Mouse (Mus musculus) limb, embryonic 13.5 days (tissue): ENCODE results near the gene Dennd1a. TPM values are rescaled to one million over a fixed set of nuclear protein-coding genes. Genes with fewer than 3 reads are reported as not detected.

Source experiments
- ATAC-seq: fragments of 200-750 bp; cut with Nextera tagmentation; 2 replicates; pipeline ENCODE4 v1.8.0; 2017; ENCODE audit warnings: low read depth, moderate number of reproducible peaks, moderate TSS enrichment; ENCODE audit not compliant: low FRiP score
- H3K27ac ChIP-seq: fragments of 300-500 bp; sonication (generic); 2 replicates; pipeline ENCODE4 v1.5.1; 2015; ENCODE audit warnings: inconsistent platforms, mild to moderate bottlenecking, moderate library complexity
- H3K27me3 ChIP-seq: fragments of 300-500 bp; sonication (generic); 2 replicates; pipeline ENCODE4 v1.6.1; 2015; ENCODE audit warnings: mild to moderate bottlenecking, inconsistent platforms
- H3K36me3 ChIP-seq: fragments of 300-500 bp; sonication (generic); 2 replicates; pipeline ENCODE4 v1.6.1; 2015; ENCODE audit warnings: inconsistent platforms, mild to moderate bottlenecking, moderate library complexity
- H3K4me1 ChIP-seq: fragments of 300-500 bp; sonication (generic); 2 replicates; pipeline ENCODE4 v1.6.1; 2015; ENCODE audit warnings: inconsistent platforms
- H3K4me2 ChIP-seq: fragments of 300-500 bp; sonication (generic); replicated peaks from 2 replicates; pipeline ENCODE4 v1.6.1; 2015; ENCODE audit warnings: inconsistent platforms, mild to moderate bottlenecking, moderate library complexity
- H3K4me3 ChIP-seq: fragments of 300-500 bp; sonication (generic); 2 replicates; pipeline ENCODE4 v1.5.1; 2015; ENCODE audit warnings: moderate library complexity, mild to moderate bottlenecking, inconsistent platforms
- H3K9ac ChIP-seq: fragments of 300-500 bp; sonication (generic); 2 replicates; pipeline ENCODE4 v1.6.1; 2015; ENCODE audit warnings: mild to moderate bottlenecking, inconsistent platforms
- H3K9me3 ChIP-seq: fragments of 300-500 bp; sonication (generic); 2 replicates; pipeline ENCODE4 v1.6.1; 2016; ENCODE audit warnings: inconsistent platforms
- WGBS: fragments of 180-500 bp; shearing (Covaris S2); methylation state at CpG from one replicate; pipeline ENCODE4 v1.1.7; 2015; 5-methylcytosine and 5-hydroxymethylcytosine counted together
- polyA plus RNA-seq: library from polyadenylated mRNA; unstranded; fragments of >200 nt; fragmentation: Nextera tagmentation; extraction: Ambion mirVana; gene quantifications from 2 replicates; pipeline ENCODE4 v1.2.1, GENCODE M21; 2015

The Dennd1a gene
- polyA plus RNA-seq, 1 experiment from 2014 or later: 15.8 TPM

DNA sequence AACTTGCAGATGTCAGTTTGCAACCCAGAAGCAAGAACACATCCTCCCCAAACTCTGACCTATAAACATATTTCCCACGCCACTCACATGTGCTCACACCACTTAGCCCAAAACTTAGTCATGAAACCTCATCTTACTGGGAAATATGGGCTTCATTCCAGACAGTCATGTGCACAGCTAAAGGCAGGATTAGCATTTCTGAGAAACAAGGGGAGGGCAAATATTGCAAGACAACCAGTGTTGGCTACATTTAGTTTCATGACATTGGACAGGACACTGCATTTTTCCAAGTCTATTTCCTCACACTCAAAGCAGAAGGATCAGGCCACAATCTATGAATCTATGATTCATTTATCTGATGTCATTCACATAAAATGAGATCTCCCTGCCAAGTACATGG, 4.3 kb upstream of the Dennd1a start:
- Histone ChIP-seq H3K9me3 (no peaks in the 10 kb centered on the region), H3K27me3 (no peaks in the 10 kb centered on the region), H3K4me3 (no peak overlapping the region), H3K27ac (no peak overlapping the region), H3K36me3 (no peaks in the 10 kb centered on the region), H3K4me1 (no peaks in the 10 kb centered on the region), H3K9ac (no peak overlapping the region), H3K4me2 (no peak overlapping the region)
- no peak for ATAC-seq
- 81% methylated on average over 1 of the region's 1 CpGs for WGBS

DNA sequence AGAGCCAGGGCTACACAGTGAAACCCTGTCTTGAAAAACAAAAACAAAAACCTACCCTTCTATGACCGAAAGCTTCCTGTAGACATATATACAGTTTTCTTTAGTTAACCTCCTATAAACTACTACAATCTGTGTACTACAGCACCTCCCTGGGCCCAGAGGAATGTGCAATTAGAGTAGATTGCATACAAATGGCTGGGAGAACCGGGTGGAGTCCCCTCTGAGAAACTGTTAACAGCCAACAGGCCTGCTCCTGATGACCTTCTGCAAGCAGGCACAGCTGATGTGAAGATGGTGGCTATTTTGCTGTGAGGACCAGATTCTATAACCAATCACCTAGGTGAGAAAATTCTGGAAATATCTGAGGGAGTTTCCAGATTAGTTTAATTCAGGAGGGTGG, 1.0 kb upstream of the Dennd1a start:
- 33% methylated on average over 2 of the region's 2 CpGs for WGBS
- Histone ChIP-seq H3K9me3 (no peaks in the 10 kb centered on the region), H3K4me2 (peak overlapping the region; percentile 73; the same call in 1 of the 2 replicates), H3K4me3 (no peak overlapping the region), H3K27ac (no peak overlapping the region), H3K4me1 (peaks cover 11% of the 10 kb centered on the region), H3K36me3 (no peaks in the 10 kb centered on the region), H3K9ac (no peak overlapping the region), H3K27me3 (no peaks in the 10 kb centered on the region)
- no peak for ATAC-seq

DNA sequence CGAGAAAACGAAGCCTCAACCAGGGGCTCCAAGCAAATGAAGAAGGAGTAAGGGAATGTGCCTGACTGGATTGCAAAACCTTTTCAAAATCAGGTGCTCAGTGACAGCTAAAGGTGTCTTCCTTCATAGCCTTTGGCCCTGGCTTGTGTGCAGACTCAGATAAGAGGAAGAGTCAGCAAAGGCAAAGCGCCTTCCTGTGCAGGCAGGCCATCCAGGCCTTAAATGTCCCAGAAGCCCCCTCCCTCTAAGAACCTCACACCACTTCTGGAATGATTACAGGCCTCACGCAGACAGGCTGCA, 807 bp downstream of the Dennd1a start:
- peaks cover 13% of the 10 kb centered on the region for H3K4me1 ChIP-seq
- H3K4me3 ChIP-seq: peak overlapping the region; percentile 72
- H3K27me3 ChIP-seq: no peaks in the 10 kb centered on the region
- ATAC-seq: no peak
- H3K27ac ChIP-seq: peak overlapping the region; percentile 78; the same call in 1 of the 2 replicates
- 3% methylated on average over 4 of the region's 4 CpGs for WGBS
- H3K36me3 ChIP-seq: no peaks in the 10 kb centered on the region
- peak overlapping the region; percentile 73 for H3K4me2 ChIP-seq
- H3K9ac ChIP-seq: peak overlapping the region; percentile 86
- no peaks in the 10 kb centered on the region for H3K9me3 ChIP-seq

DNA sequence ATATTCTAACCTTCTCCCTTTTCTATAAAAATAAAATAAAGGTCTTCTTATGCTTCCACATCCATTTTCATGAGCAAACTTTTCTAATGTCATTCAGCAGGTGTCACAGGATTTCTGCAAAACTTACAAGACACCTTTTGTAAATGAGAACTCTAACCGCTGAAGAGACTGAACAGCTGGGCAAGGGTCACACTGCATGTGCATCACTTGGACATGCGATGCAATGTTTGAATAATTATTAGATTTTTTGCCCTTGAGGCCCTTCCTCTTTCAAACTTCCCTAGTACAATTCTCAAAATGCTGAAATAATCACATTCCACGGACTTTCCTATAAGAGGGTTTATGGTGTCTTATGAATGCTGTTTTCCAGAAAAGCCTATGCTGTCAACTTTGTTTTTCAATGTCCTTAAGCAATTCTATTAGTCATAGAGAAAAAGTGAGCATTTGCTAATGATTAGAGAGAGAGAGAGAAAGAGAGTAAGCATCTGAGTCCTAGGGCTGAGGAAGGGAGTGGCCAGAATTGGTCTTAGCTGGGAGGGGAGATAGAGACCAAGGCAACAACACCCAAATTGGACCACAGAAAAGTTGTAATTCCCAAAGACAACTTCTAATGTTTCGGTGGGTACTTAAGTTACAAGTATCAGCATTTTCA, 1.3 kb downstream of the Dennd1a start:
- no peak for ATAC-seq
- peaks cover 13% of the 10 kb centered on the region for H3K4me1 ChIP-seq
- no peaks in the 10 kb centered on the region for H3K27me3 ChIP-seq
- H3K36me3 ChIP-seq: no peaks in the 10 kb centered on the region
- peak overlapping the region; percentile 72 for H3K4me3 ChIP-seq
- peak overlapping the region; percentile 78; the same call in 1 of the 2 replicates for H3K27ac ChIP-seq
- 53% methylated on average over 4 of the region's 4 CpGs for WGBS
- peak overlapping the region; percentile 73 for H3K4me2 ChIP-seq
- peak overlapping the region; percentile 86 for H3K9ac ChIP-seq
- no peaks in the 10 kb centered on the region for H3K9me3 ChIP-seq

DNA sequence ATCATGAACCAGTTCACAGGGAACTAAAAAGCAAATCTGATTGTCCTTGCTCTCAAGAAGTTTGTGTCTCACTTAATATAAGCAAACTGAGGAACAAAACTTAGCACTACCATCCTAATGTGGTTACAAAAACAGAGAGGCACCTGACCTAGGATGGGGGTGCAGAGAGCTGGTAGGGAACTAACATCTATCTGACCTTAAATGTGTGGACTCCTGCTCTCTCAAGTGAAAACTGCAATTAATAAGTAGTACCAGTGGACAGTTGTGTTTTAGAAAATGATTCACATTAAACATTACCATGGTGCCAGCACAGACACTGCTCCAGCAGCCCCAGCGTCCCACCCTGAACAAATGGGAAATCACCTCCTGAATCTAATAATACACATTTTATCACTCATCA, 3.2 kb downstream of the Dennd1a start:
- no peak overlapping the region for H3K27ac ChIP-seq
- H3K9ac ChIP-seq: no peak overlapping the region
- no peak for ATAC-seq
- 60% methylated on average over 1 of the region's 1 CpGs for WGBS
- no peaks in the 10 kb centered on the region for H3K36me3 ChIP-seq
- H3K27me3 ChIP-seq: no peaks in the 10 kb centered on the region
- no peaks in the 10 kb centered on the region for H3K9me3 ChIP-seq
- no peak overlapping the region for H3K4me2 ChIP-seq
- H3K4me3 ChIP-seq: no peak overlapping the region
- H3K4me1 ChIP-seq: peaks cover 13% of the 10 kb centered on the region

DNA sequence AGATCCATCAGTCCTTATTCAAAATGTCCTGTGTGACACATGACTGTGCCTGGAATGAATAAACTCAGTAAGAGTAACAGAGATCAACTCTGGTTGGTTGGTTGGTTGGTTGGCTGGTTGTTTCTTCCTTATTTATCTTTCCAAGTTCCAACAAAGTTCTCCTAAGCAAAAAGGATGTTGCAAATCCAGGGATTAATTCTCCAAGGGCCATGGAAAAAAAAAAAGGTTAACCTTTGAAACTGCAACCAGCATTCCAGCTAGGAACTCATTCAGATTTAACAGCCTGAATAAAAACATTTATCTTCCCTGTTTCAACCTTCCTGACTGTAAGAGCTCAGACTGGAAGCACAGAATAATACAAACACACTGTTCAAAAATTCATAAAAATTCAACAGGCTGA, 6.8 kb downstream of the Dennd1a start:
- H3K4me2 ChIP-seq: no peak overlapping the region
- no peaks in the 10 kb centered on the region for H3K9me3 ChIP-seq
- 0 out of 2 replicates have a peak, but pooled peaks cover 7% of the 10 kb centered on the region for H3K4me1 ChIP-seq
- no peak overlapping the region for H3K4me3 ChIP-seq
- no peaks in the 10 kb centered on the region for H3K27me3 ChIP-seq
- ATAC-seq: no peak
- no peak overlapping the region for H3K9ac ChIP-seq
- no peak overlapping the region for H3K27ac ChIP-seq
- H3K36me3 ChIP-seq: no peaks in the 10 kb centered on the region

DNA sequence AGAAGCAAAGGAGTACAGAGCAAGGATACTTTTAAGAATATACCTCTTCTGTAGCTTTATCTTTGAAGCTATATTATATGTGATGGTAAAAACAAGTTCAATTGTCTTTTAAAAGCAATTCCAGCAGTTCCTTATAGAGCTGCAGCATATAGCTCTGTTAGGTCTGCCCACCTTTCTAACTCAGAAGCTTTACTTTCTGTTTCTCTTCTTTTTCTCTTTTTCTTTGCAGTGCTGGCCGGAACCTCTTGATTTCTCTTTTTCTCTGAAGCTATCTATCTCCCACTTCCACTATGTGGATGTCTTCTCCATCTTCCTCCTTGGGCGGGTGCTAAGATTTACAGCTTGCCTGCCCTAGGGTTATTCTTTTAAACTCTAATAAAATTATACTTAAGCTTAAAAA, 12.2 kb downstream of the Dennd1a start:
- Histone ChIP-seq H3K27ac (no peak overlapping the region), H3K9me3 (no peaks in the 10 kb centered on the region), H3K36me3 (no peaks in the 10 kb centered on the region), H3K4me3 (no peak overlapping the region), H3K4me2 (no peak overlapping the region), H3K4me1 (0 out of 2 replicates have a peak, but pooled peaks cover 3% of the 10 kb centered on the region), H3K9ac (no peak overlapping the region), H3K27me3 (no peaks in the 10 kb centered on the region)
- 75% methylated on average over 2 of the region's 2 CpGs for WGBS
- no peak for ATAC-seq

DNA sequence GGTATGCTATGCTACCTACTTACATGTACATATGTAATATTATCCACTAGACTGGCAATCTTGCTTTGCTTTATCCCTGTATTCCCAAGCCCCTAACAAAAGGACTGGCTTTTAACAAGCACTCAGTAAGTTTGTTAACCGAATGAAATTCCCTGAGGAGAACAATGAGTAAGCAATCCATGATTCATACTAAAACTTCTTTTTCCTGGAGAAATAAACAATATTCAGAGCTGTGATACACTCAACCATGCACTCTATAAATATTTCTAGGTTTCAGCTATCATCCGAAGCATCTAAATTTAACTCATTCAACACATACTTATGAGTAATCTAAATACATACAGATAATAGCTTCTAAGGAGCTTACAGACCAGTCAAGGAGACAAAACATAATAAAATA, 23.5 kb downstream of the Dennd1a start:
- no peaks in the 10 kb centered on the region for H3K4me1 ChIP-seq
- H3K36me3 ChIP-seq: no peaks in the 10 kb centered on the region
- H3K9ac ChIP-seq: no peak overlapping the region
- no peak overlapping the region for H3K4me3 ChIP-seq
- WGBS: 65% methylated on average over 2 of the region's 2 CpGs
- no peak for ATAC-seq
- H3K9me3 ChIP-seq: no peaks in the 10 kb centered on the region
- H3K4me2 ChIP-seq: no peak overlapping the region
- H3K27ac ChIP-seq: no peak overlapping the region
- H3K27me3 ChIP-seq: no peaks in the 10 kb centered on the region

DNA sequence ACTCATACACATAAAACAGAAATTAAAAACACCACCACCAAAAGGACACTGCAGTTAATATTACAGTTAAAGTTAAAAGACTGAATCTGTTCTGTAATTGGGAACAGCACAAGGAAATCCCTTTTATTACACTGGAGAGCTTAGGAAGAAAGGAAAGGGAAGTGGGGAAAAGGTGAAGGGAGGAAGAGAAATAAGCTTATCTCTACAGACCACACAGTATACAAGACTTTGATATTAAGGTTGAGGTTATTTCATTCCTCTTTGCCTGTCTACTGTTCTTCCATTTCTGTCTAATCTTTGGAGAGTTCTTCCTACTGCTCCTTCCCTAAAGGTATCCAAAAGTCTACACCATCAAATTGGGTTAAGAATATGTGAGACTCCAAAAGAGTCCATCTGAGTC, 28.1 kb downstream of the Dennd1a start:
- no peaks in the 10 kb centered on the region for H3K36me3 ChIP-seq
- no peak overlapping the region for H3K27ac ChIP-seq
- no peaks in the 10 kb centered on the region for H3K27me3 ChIP-seq
- H3K9me3 ChIP-seq: no peaks in the 10 kb centered on the region
- H3K4me2 ChIP-seq: no peak overlapping the region
- no peaks in the 10 kb centered on the region for H3K4me1 ChIP-seq
- no peak overlapping the region for H3K4me3 ChIP-seq
- no peak overlapping the region for H3K9ac ChIP-seq
- no peak for ATAC-seq

DNA sequence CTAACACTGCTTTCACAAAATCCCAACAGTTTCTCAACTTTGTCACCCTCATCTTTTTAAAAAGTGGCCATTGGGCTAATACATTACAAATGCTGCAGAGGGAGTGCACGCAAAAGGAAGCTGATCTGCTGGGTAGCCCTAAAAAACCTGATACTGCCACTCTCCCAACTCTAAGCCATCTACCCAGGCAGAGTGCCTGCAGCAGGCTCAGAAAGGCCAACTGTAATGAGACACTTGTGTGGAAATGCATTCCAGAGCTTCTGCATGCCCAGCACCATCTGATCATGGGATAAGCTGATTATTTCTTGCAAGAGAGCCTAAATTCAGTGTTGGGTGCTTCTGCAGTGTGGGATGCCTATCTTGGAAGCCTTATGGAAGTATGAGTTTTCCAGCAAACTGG, 49.6 kb downstream of the Dennd1a start:
- Histone ChIP-seq H3K4me3 (no peak overlapping the region), H3K27me3 (no peaks in the 10 kb centered on the region), H3K4me2 (no peak overlapping the region), H3K4me1 (peaks cover 5% of the 10 kb centered on the region; the same call in 1 of the 2 replicates), H3K27ac (peak overlapping the region; percentile 6; the same call in 1 of the 2 replicates), H3K9ac (no peak overlapping the region), H3K36me3 (no peaks in the 10 kb centered on the region), H3K9me3 (no peaks in the 10 kb centered on the region)
- no peak for ATAC-seq
- WGBS: 23% methylated on average over 1 of the region's 1 CpGs

DNA sequence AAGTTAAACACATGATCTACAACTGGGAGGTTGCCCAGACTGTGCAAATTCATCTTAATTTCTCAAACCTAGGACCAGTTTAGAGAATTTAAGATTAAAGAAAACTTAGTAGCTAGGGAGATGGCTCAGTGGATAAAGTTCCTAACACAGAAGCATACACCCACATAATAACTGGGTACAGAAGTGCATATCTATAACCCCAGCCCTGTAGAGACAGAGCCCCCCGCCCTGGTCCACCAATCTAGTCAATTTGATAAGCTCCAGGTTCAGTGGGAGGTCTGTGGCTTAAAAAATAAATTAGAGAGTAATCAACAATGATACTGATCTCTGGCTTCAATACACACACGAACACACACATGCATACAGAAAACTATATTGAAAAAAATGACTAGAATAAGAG, 51.6 kb downstream of the Dennd1a start:
- peaks cover 5% of the 10 kb centered on the region; the same call in 1 of the 2 replicates for H3K4me1 ChIP-seq
- 87% methylated on average over 2 of the region's 2 CpGs for WGBS
- no peaks in the 10 kb centered on the region for H3K9me3 ChIP-seq

DNA sequence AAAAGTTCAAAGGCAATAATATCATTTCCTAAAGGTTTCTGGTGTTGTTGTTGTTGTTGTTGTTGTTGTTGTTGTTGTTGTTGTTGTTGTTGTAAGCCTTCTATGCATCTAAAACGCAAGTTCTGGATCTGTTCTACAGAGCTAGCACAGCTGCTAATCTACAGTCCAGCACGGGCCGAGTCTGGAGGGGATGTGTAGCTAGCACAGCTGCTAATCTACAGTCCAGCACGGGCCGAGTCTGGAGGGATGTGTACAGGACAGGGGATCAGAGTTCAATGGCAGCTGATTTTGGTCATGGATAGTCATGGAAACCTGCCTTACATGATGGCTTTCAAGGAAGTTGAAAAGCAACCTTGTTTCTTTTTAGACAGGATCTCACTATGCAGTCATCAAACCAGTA, 57.3 kb downstream of the Dennd1a start:
- Histone ChIP-seq H3K4me1 (peaks cover 5% of the 10 kb centered on the region; the same call in 1 of the 2 replicates), H3K27ac (no peak overlapping the region), H3K4me3 (no peak overlapping the region), H3K9me3 (no peaks in the 10 kb centered on the region), H3K9ac (no peak overlapping the region), H3K4me2 (no peak overlapping the region), H3K36me3 (no peaks in the 10 kb centered on the region; the same call in 1 of the 2 replicates), H3K27me3 (no peaks in the 10 kb centered on the region)
- 84% methylated on average over 5 of the region's 5 CpGs for WGBS
- no peak for ATAC-seq

More for the DNA sequence above, 51.6 kb downstream of the Dennd1a start:
- H3K4me3 ChIP-seq: no peak overlapping the region
- no peak overlapping the region for H3K9ac ChIP-seq
- no peak for ATAC-seq
- H3K27me3 ChIP-seq: no peaks in the 10 kb centered on the region
- no peak overlapping the region for H3K4me2 ChIP-seq
- no peak overlapping the region for H3K27ac ChIP-seq
- no peaks in the 10 kb centered on the region for H3K36me3 ChIP-seq

DNA sequence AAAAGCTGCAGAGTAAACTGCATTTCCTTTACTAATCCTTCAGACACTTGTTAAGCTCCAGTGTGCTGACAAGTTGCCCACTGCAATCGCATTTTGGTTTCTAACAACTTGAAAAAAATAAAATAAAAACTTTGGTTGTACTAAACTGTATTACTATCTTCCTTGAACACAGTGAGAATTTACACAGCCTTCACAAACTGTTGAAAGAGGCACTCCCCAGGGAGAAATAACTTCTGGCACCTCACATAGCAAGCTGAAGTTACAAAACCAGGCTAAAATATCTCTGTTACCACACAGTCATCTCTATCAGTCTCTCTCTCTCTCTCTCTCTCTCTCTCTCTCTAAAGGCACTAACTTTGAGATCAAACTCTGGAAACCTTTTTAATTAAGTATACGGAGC, 63.4 kb downstream of the Dennd1a start:
- 13% methylated on average over 2 of the region's 2 CpGs for WGBS

More for the DNA sequence above, 63.4 kb downstream of the Dennd1a start:
- no peak overlapping the region for H3K9ac ChIP-seq
- H3K36me3 ChIP-seq: no peaks in the 10 kb centered on the region; the same call in 1 of the 2 replicates
- H3K27me3 ChIP-seq: no peaks in the 10 kb centered on the region
- H3K4me3 ChIP-seq: no peak overlapping the region
- H3K9me3 ChIP-seq: no peaks in the 10 kb centered on the region
- no peak overlapping the region for H3K4me2 ChIP-seq
- no peak overlapping the region for H3K27ac ChIP-seq
- no peak for ATAC-seq
- peaks cover 26% of the 10 kb centered on the region for H3K4me1 ChIP-seq
